Mouse (Mus musculus) thymus, postnatal 4 days (tissue): ENCODE results near the gene Olfr1338.
A peak's percentile ranks its signal among the peaks of the same experiment; 100 is the strongest.
"Not testable (repeated sequence)": the region's sequence is repeated elsewhere in the genome, so short reads cannot be mapped to it uniquely, and the experiment has no call there.

Experiments used
- DNase-seq: peaks from one replicate; pipeline ENCODE4 v3.0.0; 2021

Olfr1338 gene

GRCm38 (mm10) chr4:118758637-118759036 lies at the start of gene Olfr1338:
Olfr1338 (minus strand) TSS chr4:118758737.
- DNase-seq, result no peak

GRCm38 (mm10) chr4:118792796-118793195 lies 34.3 kb upstream of the Olfr1338 start:
- DNase-seq, result not testable (repeated sequence)

- DNase-seq, result no peak
These were observed 23.9 kb upstream of the Olfr1338 start, which contains the start of gene Olfr1337 for GRCm38 (mm10) chr4:118782486-118782885. Olfr1337 (minus strand) TSS chr4:118782586.

GRCm38 (mm10) chr4:118741881-118742280 lies 16.7 kb downstream of the Olfr1338 start:
- DNase-seq, result no peak

- no peak for DNase-seq
These were observed 17.4 kb downstream of the Olfr1338 start for GRCm38 (mm10) chr4:118740988-118741698.

- DNase-seq, result no peak
These were observed 19.0 kb downstream of the Olfr1338 start for GRCm38 (mm10) chr4:118739574-118739973.

- DNase-seq, result no peak
These were observed 26.7 kb downstream of the Olfr1338 start, which contains the start of gene Olfr1339 for GRCm38 (mm10) chr4:118731875-118732274. Olfr1339 (plus strand) TSS chr4:118732175.

GRCm38 (mm10) chr4:118721742-118722483 lies 36.6 kb downstream of the Olfr1338 start:
- peak; percentile 60 for DNase-seq

GRCm38 (mm10) chr4:118719838-118720237 lies 38.7 kb downstream of the Olfr1338 start, which contains the start of gene Olfr1340:
Olfr1340 (plus strand) TSS chr4:118720138.
- DNase-seq, result no peak

GRCm38 (mm10) chr4:118711656-118712055 lies 46.9 kb downstream of the Olfr1338 start:
- no peak for DNase-seq

- no peak for DNase-seq
These were observed 50.5 kb downstream of the Olfr1338 start for GRCm38 (mm10) chr4:118708086-118708485.

GRCm38 (mm10) chr4:118703223-118703622 lies 55.3 kb downstream of the Olfr1338 start, which contains the start of gene Olfr1341:
Olfr1341 (plus strand) TSS chr4:118703523.
- DNase-seq, result no peak
